Mouse (Mus musculus): ENCODE data around the gene Myo5c.

Gene Myo5c

GRCm38 (mm10) chr9:75282830-75283229, 51.0 kb downstream of the Myo5c start:
- peak; percentile 51 for DNase-seq

GRCm38 (mm10) chr9:75283636-75284035, 51.8 kb downstream of the Myo5c start:
- no peak for DNase-seq

GRCm38 (mm10) chr9:75285363-75285762, 53.5 kb downstream of the Myo5c start:
- no peak for DNase-seq

GRCm38 (mm10) chr9:75287636-75288035, 55.8 kb downstream of the Myo5c start:
- DNase-seq = no peak

GRCm38 (mm10) chr9:75289545-75289944, 57.7 kb downstream of the Myo5c start:
- peak; percentile 48 for DNase-seq

GRCm38 (mm10) chr9:75299342-75299741, 67.5 kb downstream of the Myo5c start:
- DNase-seq = peak; percentile 10

GRCm38 (mm10) chr9:75303033-75303432, 71.2 kb downstream of the Myo5c start:
- no peak for DNase-seq

GRCm38 (mm10) chr9:75303701-75304261, 72.0 kb downstream of the Myo5c start:
- DNase-seq = no peak

GRCm38 (mm10) chr9:75304286-75304685, 72.5 kb downstream of the Myo5c start:
- no peak for DNase-seq

GRCm38 (mm10) chr9:75306126-75306898, 74.5 kb downstream of the Myo5c start, which contains the start of gene Gnb5:
Gene Gnb5, plus strand, starts transcription at chr9:75306288.
- no peak for DNase-seq

- no peak for DNase-seq
Measured at GRCm38 (mm10) chr9:75307015-75307414, 75.2 kb downstream of the Myo5c start.

GRCm38 (mm10) chr9:75308621-75309020, 76.8 kb downstream of the Myo5c start:
- no peak for DNase-seq

GRCm38 (mm10) chr9:75312008-75312407, 80.2 kb downstream of the Myo5c start:
- DNase-seq = peak; percentile 87

GRCm38 (mm10) chr9:75313138-75313831, 81.5 kb downstream of the Myo5c start:
- no peak for DNase-seq

- peak; percentile 77 for DNase-seq
Measured at GRCm38 (mm10) chr9:75313832-75314516, 82.2 kb downstream of the Myo5c start.

- no peak for DNase-seq
Measured at GRCm38 (mm10) chr9:75314517-75315105, 82.8 kb downstream of the Myo5c start.

GRCm38 (mm10) chr9:75315238-75315637, 83.4 kb downstream of the Myo5c start:
- no peak for DNase-seq

GRCm38 (mm10) chr9:75316771-75317170, 85.0 kb downstream of the Myo5c start:
- DNase-seq = no peak

- DNase-seq = no peak
Measured at GRCm38 (mm10) chr9:75318196-75318595, 86.4 kb downstream of the Myo5c start.

GRCm38 (mm10) chr9:75319365-75319764, 87.5 kb downstream of the Myo5c start:
- no peak for DNase-seq

- no peak for DNase-seq
Measured at GRCm38 (mm10) chr9:75322099-75322885, 90.5 kb downstream of the Myo5c start.

GRCm38 (mm10) chr9:75328047-75328446, 96.2 kb downstream of the Myo5c start:
- DNase-seq = no peak
